Mouse (Mus musculus) neural tube, embryonic 13.5 days (tissue): ENCODE measurements around the gene Cul7. TPM values are rescaled to one million over a fixed set of nuclear protein-coding genes. Genes with fewer than 3 reads are reported as not detected.

Experiments used
- ATAC-seq: fragments of 200-750 bp; cut with Nextera tagmentation; 2 replicates; pipeline ENCODE4 v1.8.0; 2017; ENCODE audit warnings: low read depth, mild to moderate bottlenecking, moderate TSS enrichment, moderate library complexity
- H3K27ac ChIP-seq: fragments of 300-500 bp; sonication (generic); replicated peaks from 2 replicates; pipeline ENCODE4 v1.5.1; 2015; ENCODE audit warnings: moderate library complexity, mild to moderate bottlenecking, inconsistent platforms
- H3K27me3 ChIP-seq: fragments of 300-500 bp; sonication (generic); 2 replicates; pipeline ENCODE4 v1.6.1; 2015; ENCODE audit warnings: mild to moderate bottlenecking, inconsistent platforms
- H3K36me3 ChIP-seq: fragments of 300-500 bp; sonication (generic); 2 replicates; pipeline ENCODE4 v1.6.1; 2015; ENCODE audit warnings: mild to moderate bottlenecking, inconsistent platforms
- H3K4me1 ChIP-seq: fragments of 300-500 bp; sonication (generic); replicated peaks from 2 replicates; pipeline ENCODE4 v1.6.1; 2015; ENCODE audit warnings: inconsistent platforms
- H3K4me2 ChIP-seq: fragments of 300-500 bp; sonication (generic); 2 replicates; pipeline ENCODE4 v1.6.1; 2015; ENCODE audit warnings: inconsistent platforms, mild to moderate bottlenecking, moderate library complexity
- H3K4me3 ChIP-seq: fragments of 300-500 bp; sonication (generic); 2 replicates; pipeline ENCODE4 v1.5.1; 2015; ENCODE audit warnings: mild to moderate bottlenecking, inconsistent platforms
- H3K9ac ChIP-seq: fragments of 300-500 bp; sonication (generic); 2 replicates; pipeline ENCODE4 v1.6.1; 2015; ENCODE audit warnings: moderate library complexity, mild to moderate bottlenecking, inconsistent platforms
- H3K9me3 ChIP-seq: fragments of 300-500 bp; sonication (generic); 2 replicates; pipeline ENCODE4 v1.6.1; 2016; ENCODE audit warnings: inconsistent platforms
- WGBS: fragments of 180-500 bp; shearing (Covaris S2); methylation state at CpG from one replicate; pipeline ENCODE4 v1.1.7; 2015; 5-methylcytosine and 5-hydroxymethylcytosine counted together
- polyA plus RNA-seq: library from polyadenylated mRNA; unstranded; fragments of >200 nt; fragmentation: Nextera tagmentation; extraction: Ambion mirVana; gene quantifications from 2 replicates; pipeline ENCODE4 v1.2.1, GENCODE M21; 2015

Cul7 gene
- 40.0 and 41.7 TPM in 2 replicates for polyA plus RNA-seq

- peaks cover 54% of the 10 kb centered on the region for H3K4me1 ChIP-seq
- peak within 1 kb of the TSS; percentile 91 for H3K4me2 ChIP-seq
- peak within 1 kb of the TSS; percentile 96 for H3K9ac ChIP-seq
- H3K4me3 ChIP-seq = peak within 1 kb of the TSS; percentile 74
- peak within 1 kb of the TSS; percentile 96 for H3K27ac ChIP-seq
- no peaks in the 10 kb centered on the region for H3K27me3 ChIP-seq
- peak; percentile 93 for ATAC-seq
- no peaks in the 10 kb centered on the region for H3K9me3 ChIP-seq
- H3K36me3 ChIP-seq = peaks cover 30% of the 10 kb centered on the region
- under 1% methylated on average over 51 of the region's 58 CpGs for WGBS
Measured at GRCm38 (mm10) chr17:46650232-46651031, at the start of gene Cul7. Cul7 (plus strand) TSS chr17:46650337.

GRCm38 (mm10) chr17:46600569-46600968, 49.6 kb upstream of the Cul7 start:
- no peak overlapping the region for H3K27ac ChIP-seq
- ATAC-seq = no peak
- 88% methylated on average over 2 of the region's 2 CpGs for WGBS
- peaks cover 8% of the 10 kb centered on the region; the same call in 1 of the 2 replicates for H3K36me3 ChIP-seq
- H3K9ac ChIP-seq = no peak overlapping the region
- peaks cover 17% of the 10 kb centered on the region for H3K4me1 ChIP-seq
- no peak overlapping the region for H3K4me2 ChIP-seq
- no peak overlapping the region for H3K4me3 ChIP-seq
- no peaks in the 10 kb centered on the region for H3K9me3 ChIP-seq
- H3K27me3 ChIP-seq = no peaks in the 10 kb centered on the region

DNA sequence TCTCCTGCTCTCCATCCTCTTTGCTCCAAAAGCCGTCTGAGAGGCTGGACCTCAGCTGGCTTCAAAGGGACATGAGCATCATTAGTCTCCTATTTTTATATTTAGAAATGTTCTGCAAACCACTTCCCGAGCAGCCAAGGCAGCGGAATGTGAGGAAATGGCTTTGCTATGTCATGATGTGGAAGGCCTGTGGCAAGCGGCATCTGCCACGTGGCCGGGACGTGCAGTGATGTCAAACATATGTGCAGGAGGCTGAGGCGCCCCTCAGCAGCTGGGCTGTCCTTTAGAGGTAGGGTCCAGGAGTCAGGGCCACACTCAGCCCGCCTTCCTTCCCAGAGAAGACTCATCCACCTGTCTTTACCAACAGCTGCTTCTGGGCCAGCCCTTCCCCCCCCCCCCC, 47.9 kb upstream of the Cul7 start:
- Histone ChIP-seq H3K9ac (no peak overlapping the region), H3K27ac (peak overlapping the region; percentile 42; the same call in 1 of the 2 replicates), H3K4me3 (no peak overlapping the region), H3K9me3 (no peaks in the 10 kb centered on the region), H3K27me3 (no peaks in the 10 kb centered on the region), H3K36me3 (peaks cover 1% of the 10 kb centered on the region; the same call in 1 of the 2 replicates), H3K4me2 (no peak overlapping the region), H3K4me1 (peaks cover 25% of the 10 kb centered on the region)
- WGBS = 72% methylated on average over 9 of the region's 9 CpGs
- no peak for ATAC-seq

- no peaks in the 10 kb centered on the region for H3K27me3 ChIP-seq
- no peak for ATAC-seq
- no peaks in the 10 kb centered on the region for H3K36me3 ChIP-seq
- WGBS = 96% methylated on average over 4 of the region's 4 CpGs
- no peak overlapping the region for H3K9ac ChIP-seq
- H3K4me1 ChIP-seq = peaks cover 35% of the 10 kb centered on the region
- no peak overlapping the region for H3K4me3 ChIP-seq
- H3K9me3 ChIP-seq = no peaks in the 10 kb centered on the region
- 0 out of 2 replicates have a peak overlapping the region, but pooled peaks have one; percentile 3 for H3K27ac ChIP-seq
- no peak overlapping the region for H3K4me2 ChIP-seq
Measured at GRCm38 (mm10) chr17:46603229-46603628, 46.9 kb upstream of the Cul7 start.

- 0 out of 2 replicates have a peak overlapping the region, but pooled peaks have one; percentile 13 for H3K4me2 ChIP-seq
- peak overlapping the region; percentile 52; the same call in 1 of the 2 replicates for H3K9ac ChIP-seq
- ATAC-seq = no peak
- H3K9me3 ChIP-seq = no peaks in the 10 kb centered on the region
- peak overlapping the region; percentile 74 for H3K27ac ChIP-seq
- WGBS = 45% methylated on average over 5 of the region's 5 CpGs
- no peaks in the 10 kb centered on the region for H3K36me3 ChIP-seq
- H3K4me3 ChIP-seq = no peak overlapping the region
- H3K27me3 ChIP-seq = no peaks in the 10 kb centered on the region
- peaks cover 48% of the 10 kb centered on the region for H3K4me1 ChIP-seq
Measured at GRCm38 (mm10) chr17:46605126-46605525, 45.0 kb upstream of the Cul7 start.

- 0 out of 2 replicates have a peak overlapping the region, but pooled peaks have one; percentile 74 for H3K27ac ChIP-seq
- whole genome bisulfite sequencing = 86% methylated on average over 12 of the region's 12 CpGs
Measured at GRCm38 (mm10) chr17:46605987-46606386, 44.1 kb upstream of the Cul7 start.

DNA sequence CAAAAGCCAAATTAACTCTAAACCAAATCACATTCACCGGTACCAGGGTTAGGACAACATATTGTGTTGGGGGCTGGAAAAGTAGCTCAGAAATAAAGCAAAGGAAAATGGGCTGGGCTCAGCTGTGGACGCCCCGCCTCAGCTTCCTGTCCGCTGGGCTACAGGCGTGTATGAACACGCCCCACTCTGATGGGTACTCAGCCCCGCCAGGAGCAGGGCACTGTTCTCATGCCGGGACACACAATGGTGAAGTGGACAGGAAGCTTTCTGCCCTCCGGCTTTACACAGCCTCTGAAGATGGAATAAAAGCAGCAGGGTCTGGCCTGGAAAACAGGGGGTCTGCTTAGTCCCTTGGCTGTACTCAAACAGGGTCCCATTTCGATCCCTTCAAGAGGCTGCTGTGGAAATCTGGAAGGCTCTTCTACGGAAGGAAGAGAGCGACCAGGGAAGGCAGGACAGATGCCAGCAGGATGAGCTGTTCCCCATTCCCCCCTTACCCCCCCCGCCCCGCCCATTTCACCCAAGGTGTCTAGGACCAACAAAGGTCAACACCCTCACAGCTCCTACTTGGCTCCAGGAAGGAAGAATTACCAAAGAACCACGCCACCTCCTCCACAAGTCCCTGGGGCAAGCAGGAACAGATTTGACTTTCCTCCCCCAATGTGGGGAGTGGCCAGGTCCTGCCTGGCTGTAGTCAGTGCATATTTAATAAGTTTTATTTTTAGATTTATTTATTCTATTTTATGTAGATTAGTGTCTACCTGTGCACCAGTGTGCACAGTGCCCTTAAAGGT, 40.2 kb upstream of the Cul7 start:
- Histone ChIP-seq H3K27me3 (no peaks in the 10 kb centered on the region), H3K4me2 (0 out of 2 replicates have a peak overlapping the region, but pooled peaks have one; percentile 11), H3K27ac (0 out of 2 replicates have a peak overlapping the region, but pooled peaks have one; percentile 5), H3K9ac (no peak overlapping the region), H3K36me3 (no peaks in the 10 kb centered on the region), H3K9me3 (no peaks in the 10 kb centered on the region), H3K4me3 (no peak overlapping the region), H3K4me1 (peaks cover 76% of the 10 kb centered on the region)
- WGBS = 48% methylated on average over 15 of the region's 15 CpGs
- 0 out of 2 replicates have a peak, but pooled peaks have one; percentile 33 for ATAC-seq

More at GRCm38 (mm10) chr17:46605987-46606386, 44.1 kb upstream of the Cul7 start:
- Histone ChIP-seq H3K27me3 (no peaks in the 10 kb centered on the region), H3K36me3 (no peaks in the 10 kb centered on the region), H3K4me3 (no peak overlapping the region), H3K4me2 (no peak overlapping the region), H3K9ac (no peak overlapping the region), H3K9me3 (no peaks in the 10 kb centered on the region), H3K4me1 (peaks cover 55% of the 10 kb centered on the region)
- no peak for ATAC-seq

- WGBS = 97% methylated on average over 6 of the region's 6 CpGs
Measured at GRCm38 (mm10) chr17:46611316-46611715, 38.8 kb upstream of the Cul7 start.

GRCm38 (mm10) chr17:46612189-46612588, 37.9 kb upstream of the Cul7 start:
- Histone ChIP-seq H3K27ac (no peak overlapping the region), H3K4me3 (no peak overlapping the region), H3K36me3 (no peaks in the 10 kb centered on the region), H3K9ac (no peak overlapping the region), H3K9me3 (no peaks in the 10 kb centered on the region), H3K4me2 (no peak overlapping the region), H3K27me3 (no peaks in the 10 kb centered on the region), H3K4me1 (peaks cover 65% of the 10 kb centered on the region)
- no peak for ATAC-seq
- 42% methylated on average over 2 of the region's 2 CpGs for whole genome bisulfite sequencing

More at GRCm38 (mm10) chr17:46611316-46611715, 38.8 kb upstream of the Cul7 start:
- H3K27me3 ChIP-seq = no peaks in the 10 kb centered on the region
- H3K9ac ChIP-seq = no peak overlapping the region
- H3K36me3 ChIP-seq = no peaks in the 10 kb centered on the region
- H3K4me3 ChIP-seq = no peak overlapping the region
- no peak overlapping the region for H3K4me2 ChIP-seq
- H3K27ac ChIP-seq = no peak overlapping the region
- no peaks in the 10 kb centered on the region for H3K9me3 ChIP-seq
- no peak for ATAC-seq
- peaks cover 63% of the 10 kb centered on the region for H3K4me1 ChIP-seq

DNA sequence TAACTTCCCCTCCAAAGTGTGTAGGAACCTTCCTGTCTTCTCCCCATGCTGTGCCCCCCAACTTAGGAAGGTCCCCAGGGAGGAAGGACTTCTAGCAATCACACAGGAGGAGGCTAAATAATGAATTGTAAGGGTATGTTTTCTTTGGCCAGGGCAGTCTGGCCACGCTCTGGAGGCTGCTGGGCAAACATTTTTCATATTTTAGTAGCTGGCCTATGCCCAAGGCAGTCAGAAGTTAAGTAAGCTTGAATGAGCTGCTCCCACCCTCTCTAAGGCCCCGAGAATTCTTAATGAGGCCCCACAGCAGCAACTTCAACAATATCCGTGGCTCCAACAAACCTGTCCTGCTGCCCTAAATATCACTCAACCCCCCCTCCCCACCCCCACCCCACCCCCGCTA, 37.3 kb upstream of the Cul7 start:
- H3K9ac ChIP-seq = no peak overlapping the region
- no peak for ATAC-seq
- H3K27me3 ChIP-seq = no peaks in the 10 kb centered on the region
- H3K27ac ChIP-seq = no peak overlapping the region
- WGBS = 13% methylated on average over 4 of the region's 4 CpGs
- 0 out of 2 replicates have a peak overlapping the region, but pooled peaks have one; percentile 6 for H3K4me2 ChIP-seq
- H3K4me1 ChIP-seq = peaks cover 65% of the 10 kb centered on the region
- H3K4me3 ChIP-seq = no peak overlapping the region
- H3K36me3 ChIP-seq = no peaks in the 10 kb centered on the region
- H3K9me3 ChIP-seq = no peaks in the 10 kb centered on the region

DNA sequence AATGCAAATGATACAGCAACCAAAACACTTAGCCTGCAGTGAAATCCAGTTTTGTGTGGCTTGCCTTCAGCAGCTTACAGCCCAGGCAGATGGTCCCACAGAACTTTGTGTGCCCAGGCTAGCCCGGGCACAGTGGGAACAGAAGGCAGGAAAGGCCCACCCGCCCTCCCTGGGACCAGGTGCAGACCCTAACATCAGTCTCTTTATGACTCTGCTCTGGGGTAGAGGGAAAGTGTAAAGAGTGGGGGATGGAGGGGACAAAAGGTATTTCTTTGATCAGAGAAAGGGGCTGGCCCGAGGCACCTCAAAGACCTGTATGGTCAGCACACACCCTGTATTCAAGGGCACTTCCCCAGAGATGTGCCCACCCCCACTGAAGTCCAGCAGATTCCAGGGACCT, 36.9 kb upstream of the Cul7 start:
- Histone ChIP-seq H3K27ac (no peak overlapping the region), H3K27me3 (no peaks in the 10 kb centered on the region), H3K4me1 (peaks cover 65% of the 10 kb centered on the region), H3K36me3 (no peaks in the 10 kb centered on the region), H3K4me3 (no peak overlapping the region), H3K9ac (no peak overlapping the region), H3K4me2 (no peak overlapping the region), H3K9me3 (no peaks in the 10 kb centered on the region)
- ATAC-seq = no peak
- WGBS = 12% methylated on average over 3 of the region's 3 CpGs

DNA sequence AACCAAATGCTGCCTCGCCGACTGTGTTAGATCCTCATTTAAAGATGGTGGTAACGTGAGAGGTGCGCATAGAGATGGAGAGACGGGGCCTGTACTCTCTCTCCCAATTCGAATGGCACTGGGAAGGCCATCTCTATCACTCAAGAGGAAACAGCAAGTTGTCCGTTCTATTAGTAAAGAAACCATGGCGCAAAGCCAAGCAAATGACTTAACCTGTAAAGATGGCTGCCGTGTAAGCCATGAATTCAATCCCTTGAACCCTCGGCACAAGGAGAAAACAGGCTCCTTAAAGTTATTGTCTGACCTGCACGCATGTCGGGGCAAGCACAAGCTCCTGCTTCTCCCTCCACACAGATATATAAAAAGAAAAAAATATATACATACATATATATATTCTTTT, 32.3 kb upstream of the Cul7 start:
- H3K4me3 ChIP-seq = no peak overlapping the region
- H3K4me2 ChIP-seq = peak overlapping the region; percentile 36
- H3K27ac ChIP-seq = peak overlapping the region; percentile 84; the same call in 1 of the 2 replicates
- ATAC-seq = no peak
- peaks cover 75% of the 10 kb centered on the region for H3K4me1 ChIP-seq
- H3K9me3 ChIP-seq = no peaks in the 10 kb centered on the region
- H3K9ac ChIP-seq = no peak overlapping the region
- 29% methylated on average over 12 of the region's 12 CpGs for whole genome bisulfite sequencing
- no peaks in the 10 kb centered on the region for H3K36me3 ChIP-seq
- no peaks in the 10 kb centered on the region for H3K27me3 ChIP-seq
